Mouse (Mus musculus) megakaryocyte, embryonic 14.5 days (primary cell): ENCODE measurements around the gene St13.

Experiments used
- FLI1 ChIP-seq: IDR thresholded peaks from 2 replicates; pipeline ENCODE4 v1.6.1; 2012; ENCODE audit warnings: low read length, inconsistent platforms, mixed read lengths
- GATA1 ChIP-seq: IDR thresholded peaks from 3 replicates; pipeline ENCODE4 v1.6.1; 2012; ENCODE audit warnings: mixed read lengths, low read length, inconsistent platforms, borderline replicate concordance

GRCm38 (mm10) chr15:81370356-81370755 is 29.5 kb downstream of the St13 start:
- TF ChIP-seq GATA1 (no peak), FLI1 (no peak)
